Mouse (Mus musculus) neural tube, embryonic 15.5 days (tissue): Measurements from ENCODE around the gene Cenpj. TPM values are rescaled to one million over a fixed set of nuclear protein-coding genes. Genes with fewer than 3 reads are reported as not detected.

ENCODE experiments used
- ATAC-seq: fragments of 200-750 bp; cut with Nextera tagmentation; 2 replicates; pipeline ENCODE4 v1.8.0; 2017; ENCODE audit warnings: mild to moderate bottlenecking, moderate TSS enrichment, moderate library complexity; ENCODE audit not compliant: low FRiP score
- H3K27ac ChIP-seq: fragments of 300-500 bp; sonication (generic); replicated peaks from 2 replicates; pipeline ENCODE4 v1.5.1; 2015; ENCODE audit warnings: mild to moderate bottlenecking, inconsistent platforms
- H3K27me3 ChIP-seq: fragments of 300-500 bp; sonication (generic); replicated peaks from 2 replicates; pipeline ENCODE4 v1.6.1; 2015; ENCODE audit warnings: inconsistent platforms
- H3K36me3 ChIP-seq: fragments of 300-500 bp; sonication (generic); 2 replicates; pipeline ENCODE4 v1.6.1; 2015; ENCODE audit warnings: inconsistent platforms
- H3K4me1 ChIP-seq: fragments of 300-500 bp; sonication (generic); 2 replicates; pipeline ENCODE4 v1.6.1; 2015; ENCODE audit warnings: inconsistent platforms
- H3K4me2 ChIP-seq: fragments of 300-500 bp; sonication (generic); 2 replicates; pipeline ENCODE4 v1.6.1; 2015; ENCODE audit warnings: inconsistent platforms, mild to moderate bottlenecking, moderate library complexity
- H3K4me3 ChIP-seq: fragments of 300-500 bp; sonication (generic); replicated peaks from 2 replicates; pipeline ENCODE4 v1.5.1; 2015; ENCODE audit warnings: mild to moderate bottlenecking, inconsistent platforms
- H3K9ac ChIP-seq: fragments of 300-500 bp; sonication (generic); replicated peaks from 2 replicates; pipeline ENCODE4 v1.6.1; 2015; ENCODE audit warnings: mild to moderate bottlenecking, inconsistent platforms
- H3K9me3 ChIP-seq: fragments of 300-500 bp; sonication (generic); replicated peaks from 2 replicates; pipeline ENCODE4 v1.6.1; 2016; ENCODE audit warnings: inconsistent platforms
- WGBS: fragments of 180-500 bp; shearing (Covaris S2); methylation state at CpG from one replicate; pipeline ENCODE4 v1.1.7; 2015; ENCODE audit warnings: mixed read lengths; 5-methylcytosine and 5-hydroxymethylcytosine counted together
- polyA plus RNA-seq: library from polyadenylated mRNA; unstranded; fragments of >200 nt; fragmentation: Nextera tagmentation; extraction: Ambion mirVana; gene quantifications from 2 replicates; pipeline ENCODE4 v1.2.1, GENCODE M21; 2015

Gene Cenpj
- polyA plus RNA-seq, 1 experiment from 2014 or later: 3.9 TPM

DNA sequence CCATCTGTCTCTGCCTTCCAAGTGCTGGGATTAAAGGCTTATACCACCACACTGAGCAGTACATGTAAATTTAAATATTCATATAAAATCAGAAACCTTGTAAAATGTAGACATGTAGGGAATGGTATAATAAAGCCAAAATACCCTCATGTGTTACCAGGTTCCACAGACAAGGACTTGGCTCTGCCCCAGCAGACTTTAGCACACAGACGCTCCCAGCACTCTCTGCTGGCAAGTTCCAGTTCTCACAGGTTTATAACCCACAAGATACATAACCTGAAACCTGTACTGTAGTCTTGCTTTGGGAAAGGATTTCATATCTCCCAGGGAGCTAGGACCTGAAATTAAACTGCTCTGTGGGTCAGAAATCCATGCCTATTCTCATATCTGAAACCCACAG, 30.3 kb downstream of the Cenpj start:
- ATAC-seq: no peak
- Histone ChIP-seq H3K4me3 (no peak overlapping the region), H3K4me1 (no peaks in the 10 kb centered on the region), H3K27ac (no peak overlapping the region), H3K4me2 (no peak overlapping the region), H3K27me3 (no peaks in the 10 kb centered on the region), H3K36me3 (no peaks in the 10 kb centered on the region), H3K9me3 (no peaks in the 10 kb centered on the region), H3K9ac (no peak overlapping the region)
- 85% methylated on average over 1 of the region's 1 CpGs for WGBS

GRCm38 (mm10) chr14:56530788-56531187, 44.4 kb downstream of the Cenpj start:
- Histone ChIP-seq H3K27ac (no peak overlapping the region), H3K9ac (no peak overlapping the region), H3K9me3 (no peaks in the 10 kb centered on the region), H3K27me3 (no peaks in the 10 kb centered on the region), H3K4me3 (no peak overlapping the region), H3K4me2 (no peak overlapping the region), H3K36me3 (0 out of 2 replicates have a peak, but pooled peaks cover 7% of the 10 kb centered on the region), H3K4me1 (no peaks in the 10 kb centered on the region)
- 87% methylated on average over 2 of the region's 2 CpGs for WGBS
- no peak for ATAC-seq

DNA sequence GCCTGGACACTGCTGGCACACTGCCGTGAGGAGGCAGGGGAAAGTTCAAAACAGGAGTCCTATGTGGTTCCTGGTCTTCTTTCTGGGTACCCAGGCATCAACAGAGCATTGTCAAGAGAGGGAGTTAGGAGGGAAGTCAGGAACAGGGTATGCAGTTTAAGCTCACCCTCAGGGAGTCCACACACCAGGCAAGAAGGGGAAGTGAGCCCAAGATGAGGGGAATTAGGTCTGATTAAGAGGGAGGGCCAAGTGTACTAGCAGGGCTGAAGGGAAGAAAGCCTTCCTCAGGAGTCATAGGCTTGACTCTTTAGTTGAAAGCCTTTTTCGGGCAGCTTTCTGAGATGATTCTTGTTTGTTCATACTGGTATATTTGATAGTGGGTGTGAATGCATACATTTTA, 60.5 kb downstream of the Cenpj start:
- Histone ChIP-seq H3K36me3 (no peaks in the 10 kb centered on the region), H3K9ac (no peak overlapping the region), H3K4me3 (no peak overlapping the region), H3K9me3 (no peaks in the 10 kb centered on the region), H3K27me3 (no peaks in the 10 kb centered on the region), H3K27ac (no peak overlapping the region), H3K4me2 (no peak overlapping the region), H3K4me1 (no peaks in the 10 kb centered on the region)
- WGBS: 94% methylated on average over 2 of the region's 2 CpGs
- no peak for ATAC-seq

DNA sequence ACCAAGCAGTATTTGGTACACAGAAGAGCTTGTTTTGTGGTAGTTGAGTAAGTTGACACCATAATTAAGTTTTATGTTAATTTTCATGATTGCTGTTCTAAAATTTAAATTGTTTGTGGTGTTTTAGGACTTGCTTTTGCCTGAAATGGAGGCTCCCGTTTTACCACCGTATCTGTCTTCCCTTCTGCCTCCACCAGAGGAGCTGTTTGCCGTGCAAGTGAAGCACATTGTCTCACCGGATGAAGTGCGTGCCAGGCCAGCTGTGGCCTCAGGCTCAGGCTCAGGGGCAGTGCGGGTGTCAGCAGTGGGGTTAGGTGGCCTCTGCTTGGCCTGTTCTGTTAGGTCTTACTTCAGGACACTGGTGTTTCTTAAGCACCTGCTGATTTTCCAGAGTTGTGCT, 63.1 kb downstream of the Cenpj start:
- no peaks in the 10 kb centered on the region for H3K4me1 ChIP-seq
- no peaks in the 10 kb centered on the region for H3K9me3 ChIP-seq
- no peak overlapping the region for H3K9ac ChIP-seq
- WGBS: 20% methylated on average over 6 of the region's 6 CpGs
- H3K36me3 ChIP-seq: no peaks in the 10 kb centered on the region
- ATAC-seq: no peak
- H3K27me3 ChIP-seq: no peaks in the 10 kb centered on the region
- no peak overlapping the region for H3K4me3 ChIP-seq
- no peak overlapping the region for H3K27ac ChIP-seq
- no peak overlapping the region for H3K4me2 ChIP-seq

GRCm38 (mm10) chr14:56506743-56507142, 68.5 kb downstream of the Cenpj start:
- Histone ChIP-seq H3K4me3 (no peak overlapping the region), H3K36me3 (no peaks in the 10 kb centered on the region), H3K9ac (no peak overlapping the region), H3K27me3 (no peaks in the 10 kb centered on the region), H3K9me3 (no peaks in the 10 kb centered on the region), H3K27ac (no peak overlapping the region), H3K4me2 (no peak overlapping the region), H3K4me1 (no peaks in the 10 kb centered on the region)
- 80% methylated on average over 3 of the region's 3 CpGs for WGBS
- no peak for ATAC-seq

- Histone ChIP-seq H3K27ac (no peak overlapping the region), H3K4me3 (no peak overlapping the region), H3K9ac (no peak overlapping the region), H3K4me1 (no peaks in the 10 kb centered on the region), H3K4me2 (no peak overlapping the region), H3K36me3 (no peaks in the 10 kb centered on the region), H3K27me3 (no peaks in the 10 kb centered on the region), H3K9me3 (no peaks in the 10 kb centered on the region)
- ATAC-seq: no peak
- WGBS: 88% methylated on average over 4 of the region's 4 CpGs
Measured at GRCm38 (mm10) chr14:56502407-56502806, 72.8 kb downstream of the Cenpj start.

DNA sequence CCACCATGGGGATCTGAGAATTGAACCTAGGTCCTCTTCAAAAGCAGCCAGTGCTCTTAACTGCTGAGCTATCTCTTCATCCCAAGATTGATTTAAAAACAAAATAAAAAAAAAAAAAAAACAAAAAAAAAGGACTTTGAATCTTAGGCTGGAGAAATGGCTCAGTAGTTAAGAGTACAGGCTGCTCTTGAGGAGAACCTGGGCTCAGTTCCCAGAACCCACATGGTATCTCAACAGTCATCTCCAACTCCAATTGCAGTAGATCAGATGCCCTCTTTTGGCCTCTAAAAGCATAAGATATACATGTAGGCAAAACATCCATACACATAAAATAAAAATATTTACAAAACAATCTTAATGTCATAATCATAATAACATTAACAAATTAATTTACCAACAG, 85.4 kb downstream of the Cenpj start:
- no peak for ATAC-seq
- Histone ChIP-seq H3K27me3 (no peaks in the 10 kb centered on the region), H3K36me3 (no peaks in the 10 kb centered on the region), H3K9me3 (no peaks in the 10 kb centered on the region), H3K27ac (no peak overlapping the region), H3K4me1 (no peaks in the 10 kb centered on the region), H3K4me3 (no peak overlapping the region), H3K4me2 (no peak overlapping the region), H3K9ac (no peak overlapping the region)

Other genes with a start within 250 kb of the Cenpj start
- gene Atp12a, start 210.4 kb downstream of the Cenpj start, polyA plus RNA-seq: 0.13 and 0.29 TPM in 2 replicates
- 0.64 and 1.2 TPM in 2 replicates for gene Rnf17, start 172.8 kb downstream of the Cenpj start, polyA plus RNA-seq
- 0.95 and 2.5 TPM in 2 replicates for gene Parp4, start 194 bp upstream of the Cenpj start, polyA plus RNA-seq
- 37.1 and 44.3 TPM in 2 replicates for gene Mphosph8, start 92.8 kb upstream of the Cenpj start, polyA plus RNA-seq
- gene Pspc1, start 202.9 kb upstream of the Cenpj start, polyA plus RNA-seq: 34.1 and 39.8 TPM in 2 replicates
- gene Zmym5, start 236.3 kb upstream of the Cenpj start, polyA plus RNA-seq: 29.8 and 31.7 TPM in 2 replicates